In the genomic region with DNA sequence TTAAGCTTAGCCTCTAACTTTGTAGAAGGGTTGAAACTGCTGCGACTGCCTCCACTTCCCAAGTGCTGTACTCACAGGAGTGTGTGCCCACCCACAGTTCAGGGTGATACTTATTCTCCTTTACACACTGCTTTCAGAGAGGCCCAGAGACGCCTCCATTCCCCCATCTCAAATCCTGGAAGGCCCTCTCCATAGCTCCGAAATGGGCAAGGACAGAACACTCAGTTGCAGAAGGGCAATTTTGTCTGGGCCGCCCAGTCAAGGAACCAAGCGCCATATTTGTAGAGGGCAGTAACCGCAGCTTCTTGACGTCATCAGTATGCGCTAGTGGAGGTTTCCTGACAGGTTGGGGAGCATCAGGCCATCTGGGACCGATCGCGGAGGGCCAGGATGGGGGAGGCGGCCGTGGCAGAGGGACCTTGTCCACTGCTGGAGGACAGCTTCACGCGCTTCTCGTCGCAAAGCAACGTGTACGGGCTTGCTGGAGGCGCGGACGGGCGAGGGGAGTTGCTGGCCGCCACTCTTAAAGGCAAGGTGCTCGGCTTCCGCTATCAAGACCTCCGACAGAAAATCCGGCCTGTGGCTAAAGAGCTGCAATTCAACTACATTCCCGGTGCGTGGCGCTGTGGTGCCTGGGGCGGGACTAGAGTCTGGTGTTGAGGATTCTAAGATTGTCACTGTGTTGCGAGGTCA, we compare ENCODE assay signal across 8 mouse cellular contexts. TPM values are rescaled to one million over a fixed set of nuclear protein-coding genes. Genes with fewer than 3 reads are reported as not detected.
DNase-seq lines count a peak whose midpoint lies in the region; ATAC-seq and TF ChIP-seq lines count a peak whose summit lies in the region.

A gene (plus strand): TSS at position 327 of the 693 bp plus-strand sequence.

- peak; percentile 91 for ATAC-seq in forebrain, postnatal 0 days
- peak; percentile 85 for ATAC-seq in lung, embryonic 15.5 days (ENCODE audit: borderline replicate concordance, extremely low read depth, low FRiP score, low TSS enrichment)

- 1% methylated on average over 33 of the region's 33 CpGs for WGBS in cerebellum, adult 2 months
- under 1% methylated on average over 33 of the region's 33 CpGs for WGBS in forebrain, postnatal 0 days
- under 1% methylated on average over 33 of the region's 33 CpGs for WGBS in lung, embryonic 15.5 days

- peak; percentile 75 to 78 for TF ChIP-seq POLR2A in MEL (IDR thresholded peaks at IDR 0.05; ENCODE audit: control insufficient read depth in 1 of 2, insufficient read depth in 1 of 2, low read depth in 1 of 2, low read length in 2 of 2, poor library complexity in 1 of 2)
- TF ChIP-seq POLR2A in cerebellum, adult 2 months (IDR thresholded peaks at IDR 0.05; ENCODE audit: borderline replicate concordance, insufficient read depth, low read length), result peak; percentile 39; the same call in 1 of the 2 replicates

- peak within 1 kb of the TSS; percentile 59 for H3K4me2 ChIP-seq in forebrain, postnatal 0 days (ENCODE audit: low read depth)
- peak within 1 kb of the TSS; percentile 73 for H3K4me2 ChIP-seq in lung, embryonic 15.5 days

- no peaks in the 10 kb centered on the region for H3K9me3 ChIP-seq in MEL (replicated peaks; ENCODE audit: insufficient read depth, low read length)
- H3K9me3 ChIP-seq in forebrain, postnatal 0 days (ENCODE audit: low read length), result no peaks in the 10 kb centered on the region
- no peaks in the 10 kb centered on the region for H3K9me3 ChIP-seq in lung, embryonic 15.5 days

- H3K36me3 ChIP-seq in MEL (ENCODE audit: control insufficient read depth in 1 of 2, insufficient read depth in 2 of 2, low read length in 2 of 2), result no peaks in the 10 kb centered on the region
- H3K36me3 ChIP-seq in forebrain, postnatal 0 days (ENCODE audit: insufficient read depth), result peaks cover 27% of the 10 kb centered on the region
- peaks cover 30% of the 10 kb centered on the region for H3K36me3 ChIP-seq in lung, embryonic 15.5 days

- peak; percentile 25 for TF ChIP-seq RAD21 in MEL (IDR thresholded peaks at IDR 0.05; ENCODE audit: low read depth, low read length)

- H3K4me1 ChIP-seq in MEL (ENCODE audit: control insufficient read depth in 1 of 2, insufficient read depth in 2 of 2, low read length in 2 of 2), result peaks cover 0 to 3% of the 10 kb centered on the region in 2 experiments; a peak in 1 of 4 replicates
- peaks cover 16% of the 10 kb centered on the region for H3K4me1 ChIP-seq in cerebellum, adult 2 months (ENCODE audit: control insufficient read depth, insufficient read depth, low read length)
- H3K4me1 ChIP-seq in forebrain, postnatal 0 days (ENCODE audit: insufficient read depth), result peaks cover 7% of the 10 kb centered on the region
- peaks cover 10% of the 10 kb centered on the region for H3K4me1 ChIP-seq in lung, embryonic 15.5 days

- DNase-seq in MEL (ENCODE audit: low read depth, low spot score), result peak; percentile 96
- DNase-seq in cerebellum, adult 2 months, result peak; percentile 91 to 98
- peak; percentile 96 for DNase-seq in forebrain, postnatal 0 days
- DNase-seq in heart, postnatal 4 days, result peak; percentile 95
- DNase-seq in layer of hippocampus, adult 8-10 months (ENCODE audit: low spot score in 2 of 2), result peak; percentile 90 to 94
- DNase-seq in ovary, adult 18-20 months (ENCODE audit: low spot score), result peak; percentile 78
- peak; percentile 92 for DNase-seq in thymus, postnatal 0 days (ENCODE audit: low spot score)

- H3K9ac ChIP-seq in MEL (ENCODE audit: control insufficient read depth, low read depth, low read length, poor library complexity, severe bottlenecking), result peak within 1 kb of the TSS; percentile 86
- H3K9ac ChIP-seq in forebrain, postnatal 0 days, result peak within 1 kb of the TSS; percentile 87
- peak within 1 kb of the TSS; percentile 81 for H3K9ac ChIP-seq in lung, embryonic 15.5 days

- no peaks in the 10 kb centered on the region for H3K79me2 ChIP-seq in MEL (ENCODE audit: control insufficient read depth, insufficient read depth, low read length, poor library complexity)

- peak; percentile 86 to 90 (median 88) for TF ChIP-seq CTCF in MEL (IDR thresholded peaks at IDR 0.05 in 2 of 3, conservative IDR thresholded peaks at IDR 0.05 in 1 of 3; ENCODE audit: control insufficient read depth in 1 of 3, insufficient read depth in 1 of 3, low read depth in 2 of 3, low read length in 3 of 3, poor library complexity in 1 of 3, severe bottlenecking in 1 of 3)
- peak; percentile 95 for TF ChIP-seq CTCF in cerebellum, adult 2 months (IDR thresholded peaks at IDR 0.05; ENCODE audit: borderline replicate concordance, insufficient read depth, low read depth, low read length)
- peak; percentile 94 for TF ChIP-seq CTCF in forebrain, postnatal 0 days (IDR thresholded peaks at IDR 0.05; ENCODE audit: low read depth)

- no peak for TF ChIP-seq EP300 in MEL (IDR thresholded peaks at IDR 0.05; ENCODE audit: low read depth in 1 of 2, low read length in 2 of 2)

- H3K4me3 ChIP-seq in MEL (ENCODE audit: control insufficient read depth in 1 of 2, insufficient read depth in 1 of 2, low read depth in 2 of 2, low read length in 2 of 2), result peak within 1 kb of the TSS; percentile 84 to 91
- peak within 1 kb of the TSS; percentile 59 for H3K4me3 ChIP-seq in cerebellum, adult 2 months (replicated peaks; ENCODE audit: insufficient read depth, low read depth, low read length)
- H3K4me3 ChIP-seq in forebrain, postnatal 0 days (ENCODE audit: low read depth, low read length), result peak within 1 kb of the TSS; percentile 91
- H3K4me3 ChIP-seq in lung, embryonic 15.5 days, result peak within 1 kb of the TSS; percentile 97

- no peaks in the 10 kb centered on the region for H3K27me3 ChIP-seq in MEL (ENCODE audit: control insufficient read depth in 1 of 2, insufficient read depth in 2 of 2, low read length in 2 of 2)
- no peaks in the 10 kb centered on the region for H3K27me3 ChIP-seq in cerebellum, adult 2 months (ENCODE audit: control insufficient read depth, insufficient read depth, low read length)
- no peaks in the 10 kb centered on the region for H3K27me3 ChIP-seq in forebrain, postnatal 0 days (ENCODE audit: insufficient read depth, low read length)
- no peaks in the 10 kb centered on the region for H3K27me3 ChIP-seq in lung, embryonic 15.5 days

- H3K27ac ChIP-seq in MEL (ENCODE audit: control insufficient read depth, low read depth, low read length), result peak within 1 kb of the TSS; percentile 70
- peak within 1 kb of the TSS; percentile 62 for H3K27ac ChIP-seq in cerebellum, adult 2 months (ENCODE audit: insufficient read depth, low read length)
- H3K27ac ChIP-seq in forebrain, postnatal 0 days (ENCODE audit: low read depth, low read length), result peak within 1 kb of the TSS; percentile 92
- H3K27ac ChIP-seq in lung, embryonic 15.5 days, result peak within 1 kb of the TSS; percentile 86

TF ChIP-seq in MEL, 35 proteins besides CTCF, POLR2A, EP300 and RAD21:
- TF ChIP-seq E2F4 (IDR thresholded peaks at IDR 0.05; ENCODE audit: borderline replicate concordance, low read depth, low read length) (no peak), POLR2AphosphoS5 (IDR thresholded peaks at IDR 0.05; ENCODE audit: borderline replicate concordance, low read depth, low read length) (no peak), MYC (IDR thresholded peaks at IDR 0.05; ENCODE audit: low read depth, low read length) (0 out of 2 replicates have a peak, but pooled peaks have one; percentile 1), MEF2A (IDR thresholded peaks at IDR 0.05; ENCODE audit: extremely low read depth, insufficient replicate concordance, low read depth, low read length, poor library complexity, severe bottlenecking) (no peak), ZMIZ1 (IDR thresholded peaks at IDR 0.05; ENCODE audit: low read depth, low read length) (0 out of 2 replicates have a peak, but pooled peaks have one; percentile 19), MAFK (IDR thresholded peaks at IDR 0.05; ENCODE audit: borderline replicate concordance, low read depth, low read length) (no peak), TBP (IDR thresholded peaks at IDR 0.05; ENCODE audit: low read depth, low read length) (peak; percentile 46; the same call in 1 of the 2 replicates), NELFE (IDR thresholded peaks at IDR 0.05; ENCODE audit: low read depth, low read length) (peak; percentile 59), UBTF (IDR thresholded peaks at IDR 0.05; ENCODE audit: borderline replicate concordance, insufficient read depth, low read depth, low read length) (no peak), TCF12 (IDR thresholded peaks at IDR 0.05; ENCODE audit: low read depth, low read length) (peak; percentile 48; the same call in 1 of the 2 replicates), ELF1 (IDR thresholded peaks at IDR 0.05; ENCODE audit: low read depth, low read length) (peak; percentile 35), SMC3 (IDR thresholded peaks at IDR 0.05; ENCODE audit: low read depth, low read length) (peak; percentile 46), SIN3A (IDR thresholded peaks at IDR 0.05; ENCODE audit: low read length) (peak; percentile 87), CHD1 (IDR thresholded peaks at IDR 0.05; ENCODE audit: low read depth, low read length) (no peak), ZNF384 (IDR thresholded peaks at IDR 0.05; ENCODE audit: low read depth, low read length) (no peak), MXI1 (IDR thresholded peaks at IDR 0.05; ENCODE audit: low read depth, low read length) (peak; percentile 65), BHLHE40 (IDR thresholded peaks at IDR 0.05; ENCODE audit: borderline replicate concordance, low read depth, low read length) (no peak), USF1 (IDR thresholded peaks at IDR 0.05; ENCODE audit: low read depth, low read length) (peak; percentile 39; the same call in 1 of the 2 replicates), MAZ (IDR thresholded peaks at IDR 0.05; ENCODE audit: low read depth, low read length) (0 out of 2 replicates have a peak, but pooled peaks have one; percentile 33), GABPA (IDR thresholded peaks at IDR 0.05; ENCODE audit: low read depth, low read length) (no peak), HCFC1 (IDR thresholded peaks at IDR 0.05; ENCODE audit: low read depth, low read length) (peak; percentile 95)

RNA-seq across cellular contexts. Expression of the gene that starts here (rescaled TPM):
- 16.5 and 17.8 TPM in 2 replicates for total RNA-seq in MEL (2012; rRNA removed)
- polyA plus RNA-seq in MEL (2012; ENCODE audit: insufficient read depth in 1 of 2, insufficient read length in 2 of 2, low read depth in 1 of 2, low replicate concordance in 2 of 2, missing spikeins in 1 of 2), result 10 to 100 TPM in 1 of 2 experiments, not detected in 1; 19.6 TPM
- 56.4 and 60.5 TPM in 2 replicates for polyA plus RNA-seq in cerebellum, adult 2 months (2012; rRNA removed)
- total RNA-seq in forebrain, postnatal 0 days (2014; rRNA removed), result 47.4 and 53.7 TPM in 2 replicates
- 27.4 and 37.2 TPM in 2 replicates for polyA plus RNA-seq in forebrain, postnatal 0 days (2015; fragmentation: Nextera tagmentation; extraction: Ambion mirVana)
- 10 to 100 TPM; 23.8 to 25.9 TPM for total RNA-seq in heart, postnatal 4 days (2021)
- 10 to 100 TPM; 35.4 to 47.0 (median 41.5) TPM for total RNA-seq in layer of hippocampus, adult 8-10 months (2022)
- 28.5 and 31.7 TPM in 2 replicates for polyA plus RNA-seq in lung, embryonic 15.5 days (2015; fragmentation: Nextera tagmentation; extraction: Ambion mirVana)
- polyA plus RNA-seq in thymus, postnatal 0 days (2015; fragmentation: Nextera tagmentation; extraction: Ambion mirVana), result 15.9 and 18.5 TPM in 2 replicates

Comparison
In these comparisons a context has a peak if more than half of its experiments do, and no peak if none do; other contexts are left out.
1. Peak in every context shown above with its lines: DNase-seq, ATAC-seq, H3K4me3 ChIP-seq and H3K27ac ChIP-seq.